Mouse (Mus musculus) thymus, postnatal 14 days (tissue): ENCODE data around the gene Cdca7l.

ENCODE experiments used
- DNase-seq: peaks from one replicate; pipeline ENCODE4 v3.0.0; 2021

Cdca7l gene

DNA sequence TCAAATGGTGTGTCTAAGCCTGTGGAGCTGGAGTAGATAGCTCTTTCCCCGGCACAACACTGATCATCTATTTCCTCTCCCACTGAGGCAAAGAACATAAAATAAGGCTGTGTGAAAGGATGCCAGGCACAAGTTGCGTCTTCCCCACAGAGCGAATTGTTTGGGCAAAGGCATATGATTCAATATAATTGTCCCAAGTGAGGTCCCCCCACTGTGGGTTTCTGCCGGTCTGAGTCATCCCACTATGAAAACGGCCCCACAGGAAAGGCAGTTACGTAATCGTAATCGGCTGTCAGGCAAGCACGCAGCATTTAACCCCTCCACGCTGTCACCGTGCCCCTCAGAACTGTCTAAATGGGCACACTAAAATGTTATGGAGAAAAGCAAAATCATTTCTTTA lies 6.0 kb downstream of the Cdca7l start:
- no peak for DNase-seq

- DNase-seq: no peak
These were observed 16.2 kb downstream of the Cdca7l start for GRCm38 (mm10) chr12:117820138-117820858.

- no peak for DNase-seq
These were observed 16.8 kb downstream of the Cdca7l start for GRCm38 (mm10) chr12:117820859-117821221.

DNA sequence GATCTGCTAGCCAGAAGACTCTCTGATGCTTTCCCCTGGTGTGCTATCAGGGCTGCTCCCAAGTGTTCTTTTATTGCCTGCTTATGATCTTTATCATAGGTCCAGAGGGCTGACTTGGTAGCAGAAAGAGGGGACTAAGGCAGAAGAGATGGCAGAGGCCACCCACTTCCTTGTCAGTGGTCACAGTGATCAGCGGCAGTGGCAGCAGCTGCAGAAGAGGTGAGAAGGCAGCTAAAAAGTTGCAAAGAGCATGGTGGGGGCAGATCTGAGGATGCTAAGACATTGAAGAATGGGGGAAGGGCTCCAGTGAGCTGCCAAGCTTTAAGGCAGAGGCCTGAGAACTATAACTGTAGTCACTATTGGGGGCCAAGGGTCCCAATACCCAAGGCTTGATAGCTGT lies 17.3 kb downstream of the Cdca7l start:
- DNase-seq: no peak

DNA sequence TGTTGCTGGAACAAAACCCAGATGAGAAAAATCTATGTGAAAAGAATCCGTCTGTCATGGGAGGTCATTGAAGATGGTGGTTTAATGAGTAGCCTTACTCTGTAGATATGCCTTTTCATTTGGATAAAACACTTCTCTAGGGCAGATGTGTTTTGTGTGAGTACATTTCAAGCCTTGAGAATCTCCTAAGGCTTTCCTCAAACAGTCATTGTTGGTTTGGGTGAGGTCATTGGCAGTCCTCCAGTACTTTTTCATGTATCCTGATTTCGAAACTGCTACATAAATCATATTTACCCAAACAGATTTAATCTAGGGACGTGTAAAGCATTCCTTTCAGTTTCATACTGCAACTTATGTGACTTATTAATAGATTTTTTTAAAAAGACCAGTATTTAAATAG lies 24.3 kb downstream of the Cdca7l start:
- no peak for DNase-seq

- DNase-seq: no peak
These were observed 27.4 kb downstream of the Cdca7l start for GRCm38 (mm10) chr12:117831351-117831961.

DNA sequence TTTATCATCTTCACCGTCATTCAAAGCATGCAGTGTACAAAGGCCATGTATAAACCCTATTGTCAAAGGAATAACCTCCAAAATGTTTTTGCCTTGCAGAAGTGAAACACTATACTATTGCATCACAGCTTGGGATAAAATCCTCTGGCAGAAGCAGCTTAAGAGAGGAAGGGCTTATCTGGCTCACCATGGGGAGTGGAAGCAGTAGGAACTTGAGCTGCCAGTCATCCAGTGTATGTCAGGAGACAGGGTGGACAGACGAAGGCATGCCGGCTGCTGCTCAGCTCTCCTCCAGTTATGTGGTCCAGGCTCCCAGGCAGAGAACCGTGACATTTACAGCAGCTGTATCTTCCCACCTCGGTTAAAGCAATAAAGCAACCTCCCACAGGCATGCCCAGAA lies 28.1 kb downstream of the Cdca7l start:
- no peak for DNase-seq

DNA sequence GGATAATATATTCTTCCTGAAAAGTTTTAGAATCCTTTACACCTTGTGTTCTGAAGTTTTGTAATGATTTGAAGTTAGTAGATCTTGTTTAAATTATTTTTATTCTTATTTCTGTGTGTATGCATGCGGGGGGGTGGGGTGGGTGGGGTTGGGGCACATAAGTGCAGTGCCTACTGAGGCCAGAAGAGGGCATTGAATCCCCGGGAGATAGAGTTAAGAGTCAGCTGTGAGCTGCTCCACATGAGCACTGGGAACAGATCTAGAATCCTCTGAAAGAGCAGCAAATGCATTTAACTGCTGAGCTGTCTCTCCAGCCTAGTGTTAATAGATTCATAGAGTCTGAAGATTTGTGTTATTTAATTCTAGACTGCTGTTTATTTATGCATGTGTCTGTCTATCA lies 30.6 kb downstream of the Cdca7l start:
- peak; percentile 17 for DNase-seq

- no peak for DNase-seq
These were observed 31.3 kb downstream of the Cdca7l start for GRCm38 (mm10) chr12:117835371-117835770.

DNA sequence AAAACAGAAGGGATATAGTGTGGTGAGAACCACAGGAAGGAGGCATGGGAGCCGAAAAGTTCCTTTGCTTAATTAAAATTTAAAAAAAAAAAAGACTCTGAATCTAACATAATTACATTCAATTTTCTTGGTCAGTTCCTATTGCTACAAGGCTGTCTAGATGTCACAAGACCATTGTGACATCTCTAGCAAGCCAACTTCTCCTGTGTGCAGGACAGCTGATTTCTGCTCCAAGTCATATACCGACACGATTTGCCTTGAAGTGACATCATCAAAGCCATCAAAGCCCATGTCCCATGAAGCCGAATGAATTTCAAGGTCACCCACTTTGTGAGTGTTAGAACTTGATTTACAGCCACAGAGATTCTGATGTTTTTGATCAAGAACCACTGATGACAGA lies 33.3 kb downstream of the Cdca7l start:
- no peak for DNase-seq

GRCm38 (mm10) chr12:117840705-117841104 lies 36.6 kb downstream of the Cdca7l start:
- DNase-seq: no peak

DNA sequence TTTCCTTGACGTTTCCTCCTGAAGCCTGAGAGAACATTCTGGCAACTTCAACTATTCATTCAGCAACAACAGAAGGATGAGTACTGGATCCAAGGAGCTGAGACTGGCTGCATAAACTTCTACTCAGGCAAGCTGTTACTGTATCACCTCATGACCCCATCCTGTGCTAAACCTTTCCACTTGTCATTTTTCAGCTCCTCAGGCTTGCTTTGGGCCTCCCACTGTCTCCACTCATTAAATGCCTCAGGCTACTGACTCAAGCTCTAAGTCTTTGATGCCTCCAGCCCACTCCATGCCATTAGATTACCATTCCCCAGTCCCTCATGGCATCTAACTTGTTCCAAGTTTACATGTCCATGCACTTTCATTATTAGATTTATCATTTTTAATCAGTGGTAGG lies 38.6 kb downstream of the Cdca7l start:
- DNase-seq: no peak

GRCm38 (mm10) chr12:117843302-117844074 lies 39.4 kb downstream of the Cdca7l start:
- peak; percentile 76 for DNase-seq

- DNase-seq: no peak
These were observed 40.0 kb downstream of the Cdca7l start for GRCm38 (mm10) chr12:117844075-117844408.

DNA sequence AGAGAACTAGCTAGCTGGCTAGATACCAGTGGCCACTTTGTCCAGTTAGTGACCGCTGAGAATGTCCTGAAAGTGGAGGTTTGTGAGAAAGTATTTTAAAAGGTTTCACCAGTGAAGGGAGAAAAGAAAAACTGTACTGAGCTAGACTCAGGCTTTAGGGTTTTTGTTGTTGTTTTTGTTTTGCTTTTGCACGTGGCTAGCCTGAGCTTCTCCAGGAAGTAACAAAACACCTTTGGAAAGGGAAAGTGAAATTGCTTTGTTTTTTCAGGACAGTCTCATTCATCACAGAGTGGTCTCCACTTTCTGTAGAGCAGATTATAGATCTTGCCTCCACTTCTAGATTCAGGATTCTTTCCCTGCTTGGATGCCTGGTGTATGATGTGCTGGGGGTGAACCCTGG lies 40.8 kb downstream of the Cdca7l start:
- DNase-seq: no peak

- DNase-seq: no peak
These were observed 44.5 kb downstream of the Cdca7l start for GRCm38 (mm10) chr12:117848621-117849020.

- no peak for DNase-seq
These were observed 46.4 kb downstream of the Cdca7l start for GRCm38 (mm10) chr12:117850472-117850871.

DNA sequence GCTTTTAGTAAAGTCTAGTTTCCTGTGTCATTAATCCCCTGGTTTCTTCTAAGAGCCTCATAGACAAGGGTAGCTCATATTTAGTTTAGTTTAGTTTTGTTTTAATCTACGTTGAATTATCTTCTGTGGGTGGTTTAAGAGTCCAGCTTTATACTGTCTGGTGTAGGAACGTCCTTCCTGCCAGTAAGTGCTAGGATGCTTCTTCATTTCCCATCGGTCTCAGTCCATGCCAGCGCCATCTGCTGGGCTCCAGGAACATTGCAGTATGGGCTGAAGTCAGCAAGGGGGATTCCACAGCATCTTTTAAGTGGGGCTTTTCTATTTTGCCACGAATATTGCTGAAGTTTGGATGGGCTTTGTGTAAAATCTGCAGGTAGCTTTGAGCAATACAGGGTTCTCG lies 49.2 kb downstream of the Cdca7l start:
- peak; percentile 61 for DNase-seq

DNA sequence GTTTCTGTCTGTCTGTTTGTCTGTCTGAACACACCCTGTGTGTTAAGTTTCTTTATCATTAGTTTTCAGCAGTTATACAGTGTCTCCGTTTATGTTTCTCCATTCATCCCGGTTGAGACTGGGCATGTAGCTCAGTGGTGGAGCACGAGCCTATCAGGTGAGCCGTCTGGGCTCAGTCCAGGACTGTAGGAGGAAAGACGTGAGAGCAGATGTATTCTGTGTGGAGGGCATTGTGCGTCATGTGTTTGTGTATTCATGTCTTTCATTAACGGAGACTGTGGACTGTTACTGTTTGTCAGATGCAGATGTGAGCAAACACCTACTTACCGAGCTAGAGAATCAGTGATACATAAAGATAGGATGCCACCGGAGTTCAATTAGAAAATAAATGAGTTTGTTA lies 52.9 kb downstream of the Cdca7l start:
- no peak for DNase-seq

DNA sequence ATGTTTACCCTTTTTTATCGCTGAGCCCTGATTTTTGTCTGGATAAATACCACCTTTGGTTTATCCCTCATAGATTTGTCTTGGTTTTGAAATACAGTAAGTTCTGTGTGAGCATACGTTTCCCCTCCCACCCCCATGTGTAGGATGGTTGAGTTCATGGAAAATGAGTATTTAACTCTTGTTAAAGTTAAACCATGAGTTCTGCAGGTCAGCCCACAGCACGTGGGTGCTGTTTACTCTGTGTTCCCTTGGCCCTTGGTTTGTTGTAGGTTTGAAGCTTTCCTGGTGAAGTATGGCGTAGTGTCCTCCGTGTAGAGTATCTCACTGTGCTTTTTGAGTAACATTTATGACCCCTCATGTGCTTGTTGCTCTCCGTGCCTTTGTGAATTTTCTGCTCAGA lies 53.8 kb downstream of the Cdca7l start:
- DNase-seq: no peak

DNA sequence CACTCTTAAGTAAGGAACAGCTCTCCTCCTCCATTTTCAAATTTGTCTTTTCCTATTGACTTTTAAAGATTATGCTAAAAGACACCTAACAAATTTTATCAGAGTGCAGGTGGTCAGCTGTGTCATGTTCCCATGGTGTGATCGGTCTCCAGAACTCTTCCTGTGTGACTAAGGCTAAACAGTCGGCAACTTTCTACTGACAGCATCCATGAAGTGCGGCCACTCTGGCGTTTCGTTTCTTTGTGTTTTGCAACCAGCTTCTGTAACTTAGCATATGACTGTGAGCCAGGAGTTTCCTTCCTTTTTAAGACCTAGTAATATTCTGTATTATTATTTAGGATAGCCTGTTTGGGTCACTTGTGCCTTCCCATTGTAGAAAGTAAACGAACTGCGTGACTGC lies 56.8 kb downstream of the Cdca7l start:
- no peak for DNase-seq

DNA sequence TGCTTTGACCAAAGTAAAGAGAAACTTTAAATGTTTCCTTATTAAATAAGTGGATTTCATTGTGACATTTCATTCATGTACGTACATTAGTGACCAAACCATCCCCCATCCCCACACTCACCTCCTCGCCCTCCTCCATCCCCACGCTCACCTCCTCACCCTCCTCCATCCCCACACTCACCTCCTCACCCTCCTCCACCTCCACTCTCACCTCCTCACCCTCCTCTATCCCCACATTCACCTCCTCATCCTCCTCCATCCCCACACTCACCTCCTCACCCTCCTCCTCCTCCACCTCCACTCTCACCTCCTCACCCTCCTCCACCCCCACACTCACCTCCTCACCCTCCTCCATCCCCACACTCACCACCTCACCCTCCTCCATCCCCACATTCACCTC lies 57.2 kb downstream of the Cdca7l start:
- no peak for DNase-seq

DNA sequence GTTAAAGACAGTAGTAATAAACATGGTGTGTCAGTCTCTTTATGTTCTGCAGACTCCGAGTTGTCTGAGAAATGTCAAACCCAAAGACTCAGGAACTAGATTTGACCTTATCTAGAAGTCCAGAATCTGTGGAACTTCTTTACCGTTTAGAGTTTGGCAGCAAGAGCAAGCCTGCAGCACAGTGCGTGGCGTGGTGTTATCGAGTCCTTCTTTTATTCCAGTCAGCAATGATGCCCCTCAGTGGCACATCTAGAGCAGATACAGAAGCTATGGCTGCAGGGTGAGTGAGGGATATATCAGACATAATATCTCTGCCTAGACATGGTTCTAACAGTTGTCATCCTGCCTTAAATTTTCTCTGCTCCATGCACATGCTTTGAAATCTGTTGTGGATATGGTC lies 58.6 kb downstream of the Cdca7l start:
- DNase-seq: no peak
